Mouse (Mus musculus): ENCODE results near the gene Tsc2.

Tsc2 gene

DNA sequence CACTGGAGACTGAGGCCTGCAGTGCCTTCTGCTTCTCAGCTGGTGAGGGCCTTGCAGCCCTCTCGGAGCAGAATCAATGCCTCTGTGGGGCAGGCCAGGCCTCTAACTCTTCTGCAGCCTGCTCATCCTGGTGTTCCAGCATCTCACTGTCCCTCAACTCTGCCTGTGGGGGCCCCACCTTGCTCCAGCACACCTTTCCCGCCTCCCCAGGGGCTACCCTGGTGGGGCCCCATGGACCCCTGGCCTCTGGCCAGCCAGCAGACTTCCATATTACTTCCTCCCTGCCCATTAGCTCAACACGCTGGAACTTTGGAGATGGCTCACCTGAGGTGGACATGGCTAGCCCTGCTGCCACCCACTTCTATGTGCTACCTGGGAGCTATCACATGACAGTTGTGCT is 67.3 kb downstream of the Tsc2 start:
- DNase-seq = no peak

DNA sequence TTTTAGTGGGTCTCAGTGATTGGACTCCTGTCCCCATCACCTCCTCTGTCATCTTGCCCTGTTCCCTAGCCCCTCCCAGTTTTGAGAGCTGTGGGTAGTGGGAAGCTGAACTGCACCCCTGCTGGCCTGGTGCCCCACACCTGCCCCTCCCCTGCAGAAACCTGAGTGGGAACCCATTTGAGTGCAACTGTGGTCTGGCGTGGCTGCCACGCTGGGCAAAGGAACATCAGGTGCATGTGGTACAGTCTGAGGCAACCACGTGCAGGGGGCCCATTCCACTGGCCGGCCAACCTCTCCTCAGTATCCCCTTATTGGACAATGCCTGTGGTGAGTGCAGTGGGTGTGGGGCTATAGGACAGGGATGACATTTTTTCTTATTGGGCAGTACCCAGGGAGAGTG is 68.0 kb downstream of the Tsc2 start:
- no peak for DNase-seq

GRCm38 (mm10) chr17:24563638-24564037 is 68.8 kb downstream of the Tsc2 start:
- no peak for DNase-seq

DNA sequence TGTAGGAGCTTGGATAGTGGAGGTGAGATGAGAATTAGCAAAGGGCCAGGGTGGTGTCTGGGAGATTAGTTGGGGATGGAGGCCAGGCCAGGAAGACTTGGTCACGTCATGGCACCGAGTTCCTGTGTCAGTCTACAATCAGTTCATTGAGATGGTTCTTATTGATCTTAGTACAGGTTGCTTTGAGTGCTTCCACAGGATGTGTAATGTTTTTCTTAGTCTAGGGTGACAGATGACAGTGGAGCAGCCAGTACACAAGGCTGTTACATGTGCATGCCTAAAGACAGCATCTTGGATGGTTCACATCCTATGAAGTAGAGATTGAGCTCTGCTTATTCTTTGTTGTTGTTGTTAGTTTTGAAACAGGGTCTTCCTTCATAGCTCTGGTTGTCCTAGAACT is 70.8 kb downstream of the Tsc2 start:
- no peak for DNase-seq

DNA sequence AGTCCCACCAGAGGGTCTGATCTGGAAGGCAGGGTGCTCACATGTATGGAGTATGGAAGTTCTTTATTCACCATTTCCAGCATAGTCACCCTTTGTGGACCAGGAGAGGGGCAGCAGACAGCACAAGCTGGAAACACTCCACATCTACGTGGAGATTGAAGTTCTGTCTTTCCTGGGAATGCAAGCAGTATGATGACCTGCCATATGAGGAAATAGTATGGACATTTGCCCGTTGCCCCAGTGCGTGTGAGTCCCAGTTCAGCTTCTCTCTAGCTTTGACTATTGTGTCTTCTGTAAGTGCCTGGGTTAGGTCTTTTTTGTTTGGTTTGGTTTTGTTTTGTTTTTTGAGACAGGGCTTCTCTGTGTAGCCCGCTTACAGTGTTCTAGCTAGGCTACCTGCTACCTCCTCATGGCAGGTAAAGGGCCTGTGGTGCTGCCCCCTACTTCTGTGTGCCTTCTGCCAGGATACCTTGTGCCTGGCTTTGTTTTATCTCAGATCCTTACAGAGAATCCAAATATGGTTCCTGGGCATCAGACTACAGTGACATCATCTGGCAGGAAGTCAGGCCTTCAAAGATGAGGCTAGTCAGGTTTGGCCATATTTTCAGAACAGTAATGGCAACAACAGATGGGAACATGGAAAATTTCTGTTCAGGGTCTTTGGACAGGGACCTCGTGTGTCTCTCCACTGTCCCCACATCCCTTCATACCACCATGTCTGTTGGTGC is 72.0 kb downstream of the Tsc2 start:
- DNase-seq = no peak

- DNase-seq = peak; percentile 43
Observed at GRCm38 (mm10) chr17:24559146-24559545, 73.3 kb downstream of the Tsc2 start.

DNA sequence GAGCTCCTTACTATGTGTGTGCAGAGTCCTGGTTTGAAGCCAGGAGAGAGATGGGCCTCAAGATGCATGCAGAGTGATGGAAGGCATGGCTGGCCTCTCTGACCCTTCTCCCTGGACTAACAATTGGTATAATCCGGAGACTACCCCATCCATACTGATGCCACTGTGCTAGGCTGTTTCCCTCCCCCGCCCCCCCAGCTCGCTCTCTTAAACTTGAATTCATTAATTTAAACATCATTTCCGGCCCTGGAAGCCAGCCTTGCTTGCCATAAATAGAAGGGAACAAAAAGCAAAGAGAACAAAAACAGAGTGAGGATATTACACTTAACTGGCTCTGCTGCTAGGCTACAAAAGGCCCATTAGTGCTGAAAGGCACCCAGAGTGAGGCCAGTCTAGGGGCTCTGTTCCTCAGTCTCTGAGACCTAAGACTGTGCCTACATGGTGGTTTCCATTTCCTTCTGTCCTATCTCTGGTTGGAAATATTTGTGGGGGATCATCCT is 73.8 kb downstream of the Tsc2 start:
- peak; percentile 56 for DNase-seq

GRCm38 (mm10) chr17:24557091-24557490 is 75.3 kb downstream of the Tsc2 start:
- DNase-seq = peak; percentile 40

DNA sequence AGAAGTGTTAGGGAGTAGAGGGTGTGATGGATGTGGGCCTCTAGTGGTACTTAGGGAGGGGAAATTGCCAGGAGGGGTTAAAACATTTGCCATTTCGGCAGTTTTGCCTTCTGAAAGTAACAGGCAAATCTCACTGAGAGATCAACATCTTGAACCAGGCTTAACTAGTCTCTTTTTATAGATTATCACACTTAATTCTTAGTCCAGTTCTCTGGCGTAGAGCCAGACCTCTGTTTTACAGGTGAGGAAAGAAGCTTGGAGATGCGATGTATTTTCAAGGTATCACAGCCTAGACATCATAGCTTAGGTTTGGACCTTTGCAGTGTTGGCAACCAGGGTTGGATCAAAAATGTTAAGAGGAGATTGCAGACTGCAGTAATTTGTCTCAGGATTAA is 81.4 kb downstream of the Tsc2 start:
- no peak for DNase-seq

DNA sequence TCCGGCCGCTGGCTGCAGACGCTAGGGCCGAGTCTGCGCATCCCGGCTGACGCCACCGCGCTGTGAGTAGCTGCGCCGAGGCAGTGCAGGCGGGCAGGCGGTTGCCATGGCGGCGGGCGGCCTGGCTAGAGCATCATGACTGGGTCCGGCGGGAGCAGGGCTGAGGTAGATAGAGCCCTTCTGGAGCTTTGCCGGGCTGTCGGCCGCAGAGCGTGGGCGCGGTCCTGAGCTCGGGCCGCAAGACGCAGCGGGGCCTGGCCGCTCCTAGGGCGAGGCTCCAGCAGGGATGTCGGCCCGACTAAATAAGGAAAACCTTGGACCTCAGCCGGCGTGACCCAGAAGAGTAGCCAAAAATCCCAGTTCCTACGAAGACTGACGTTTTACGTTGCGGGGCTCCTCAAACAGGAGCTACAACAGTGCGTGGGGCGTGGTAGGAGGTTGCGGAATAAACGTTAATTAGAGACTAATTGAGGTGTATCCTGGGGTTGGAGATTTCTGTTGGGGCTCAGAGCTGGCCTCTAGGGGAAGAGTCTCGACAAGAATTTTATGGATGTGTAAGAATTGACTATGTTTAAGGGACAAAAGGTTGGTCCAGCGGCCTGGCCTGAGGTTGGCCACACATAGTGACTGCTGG is 81.9 kb downstream of the Tsc2 start:
- peak; percentile 84 for DNase-seq

- peak; percentile 100 for DNase-seq
Observed at GRCm38 (mm10) chr17:24549618-24550415, 82.6 kb downstream of the Tsc2 start, which contains the start of gene Pkd1. Gene Pkd1, plus strand, starts transcription at chr17:24549834.

DNA sequence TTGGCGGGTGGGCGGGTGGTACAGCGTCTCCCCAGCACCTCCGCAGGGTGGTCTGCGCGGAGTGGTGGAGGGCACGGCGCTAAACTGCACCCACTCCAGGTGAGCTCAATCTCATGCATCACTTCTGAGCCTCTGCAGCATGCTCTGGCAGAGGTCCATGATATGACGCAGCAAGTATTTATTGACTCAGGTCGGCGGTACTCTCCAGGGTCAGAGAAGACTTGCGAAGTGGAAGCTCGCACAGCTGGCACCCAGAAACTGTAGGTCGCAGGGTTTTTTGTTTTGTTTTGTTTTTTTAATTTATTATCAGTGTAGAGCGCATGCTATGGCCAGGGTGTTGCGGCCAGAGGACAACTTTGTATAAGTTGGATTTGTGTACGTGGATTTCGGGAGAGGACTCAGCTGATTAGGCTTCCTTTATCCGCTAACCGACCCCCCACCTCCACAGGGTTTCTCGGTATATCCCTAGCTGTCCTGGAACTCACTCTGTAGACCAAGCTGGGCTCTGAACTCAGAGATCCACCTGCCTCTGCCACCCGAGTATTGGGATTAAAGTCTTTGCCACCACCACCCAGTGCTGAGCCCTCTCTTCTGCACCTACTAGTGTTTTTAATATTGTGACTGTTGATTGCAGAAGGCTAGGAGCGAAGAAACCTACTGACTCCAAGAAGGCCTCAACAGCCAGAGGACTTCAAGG is 83.4 kb downstream of the Tsc2 start:
- DNase-seq = peak; percentile 79

DNA sequence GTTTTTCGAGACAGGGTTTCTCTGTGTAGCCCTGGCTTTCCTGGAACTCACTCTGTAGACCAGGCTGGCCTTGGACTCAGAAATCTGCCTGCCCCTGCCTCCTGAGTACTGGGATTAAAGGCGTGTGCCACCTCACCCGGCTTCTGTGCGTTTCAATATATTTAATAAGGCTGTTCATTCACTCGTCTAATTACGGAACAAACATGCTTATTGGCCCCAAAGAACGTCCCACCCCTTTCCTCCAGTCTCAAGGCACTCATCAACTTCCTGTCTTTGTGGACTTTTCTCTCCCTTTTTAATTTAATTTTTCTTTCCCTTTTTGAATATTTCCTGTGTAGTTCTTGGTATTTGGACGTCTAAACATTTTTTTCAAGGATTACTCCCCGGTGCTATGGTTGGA is 84.0 kb downstream of the Tsc2 start:
- DNase-seq = peak; percentile 35

DNA sequence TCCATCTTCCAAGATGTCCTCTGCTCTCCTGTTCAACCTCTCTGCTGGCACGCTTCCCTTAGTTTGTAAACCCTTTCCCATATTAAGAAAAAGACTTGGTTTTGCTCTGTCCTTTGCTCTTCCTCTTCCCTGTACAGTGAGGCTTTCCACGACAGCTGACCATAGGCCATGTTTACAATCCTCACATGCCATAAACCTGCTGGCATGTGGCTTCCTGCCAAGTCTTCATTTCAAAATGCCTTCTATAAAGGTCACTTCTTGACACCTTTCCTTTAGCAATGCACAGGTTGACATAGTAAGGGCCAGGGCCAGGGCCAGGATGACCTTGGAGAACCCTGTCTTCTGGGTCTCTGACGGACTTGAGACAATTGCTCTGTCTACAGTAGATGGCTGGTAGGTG is 86.2 kb downstream of the Tsc2 start:
- peak; percentile 53 for DNase-seq
